Mouse (Mus musculus): ENCODE results near the gene Cpsf6.

GRCm38 (mm10) chr10:117376580-117377189 is 3.1 kb downstream of the Cpsf6 start:
- TF ChIP-seq CTCF (IDR thresholded peaks at IDR 0.05; ENCODE audit: low read depth, low read length) = no peak
- TF ChIP-seq TAL1 (conservative IDR thresholded peaks at IDR 0.05; ENCODE audit: low read depth, low read length) = no peak
- no peak for TF ChIP-seq GATA1 (IDR thresholded peaks at IDR 0.05; ENCODE audit: borderline replicate concordance, low read length)
- TF ChIP-seq POLR2AphosphoS5 (IDR thresholded peaks at IDR 0.05; ENCODE audit: insufficient replicate concordance, low read depth, low read length) = no peak
